Mouse (Mus musculus) midbrain, embryonic 15.5 days (tissue): Measurements from ENCODE around the gene A630023A22Rik. TPM values are rescaled to one million over a fixed set of nuclear protein-coding genes. Genes with fewer than 3 reads are reported as not detected.

ENCODE experiments used
- ATAC-seq: fragments of 200-750 bp; cut with Nextera tagmentation; replicated peaks from 2 replicates; pipeline ENCODE4 v1.8.0; 2017; ENCODE audit warnings: moderate TSS enrichment
- H3K27ac ChIP-seq: fragments of 300-500 bp; sonication (generic); 2 replicates; pipeline ENCODE4 v1.5.1; 2015; ENCODE audit warnings: mild to moderate bottlenecking, inconsistent platforms
- H3K27me3 ChIP-seq: fragments of 300-500 bp; sonication (generic); replicated peaks from 2 replicates; pipeline ENCODE4 v1.6.1; 2015; ENCODE audit warnings: inconsistent platforms
- H3K36me3 ChIP-seq: fragments of 300-500 bp; sonication (generic); replicated peaks from 2 replicates; pipeline ENCODE4 v1.6.1; 2015; ENCODE audit warnings: inconsistent platforms
- H3K4me1 ChIP-seq: fragments of 300-500 bp; sonication (generic); 2 replicates; pipeline ENCODE4 v1.6.1; 2015; ENCODE audit warnings: inconsistent platforms
- H3K4me2 ChIP-seq: fragments of 300-500 bp; sonication (generic); 2 replicates; pipeline ENCODE4 v1.6.1; 2015; ENCODE audit warnings: inconsistent platforms, mild to moderate bottlenecking, moderate library complexity
- H3K4me3 ChIP-seq: fragments of 300-500 bp; sonication (generic); 2 replicates; pipeline ENCODE4 v1.5.1; 2015; ENCODE audit warnings: mild to moderate bottlenecking, inconsistent platforms
- H3K9ac ChIP-seq: fragments of 300-500 bp; sonication (generic); 2 replicates; pipeline ENCODE4 v1.6.1; 2015; ENCODE audit warnings: mild to moderate bottlenecking, inconsistent platforms
- H3K9me3 ChIP-seq: fragments of 300-500 bp; sonication (generic); 2 replicates; pipeline ENCODE4 v1.6.1; 2016; ENCODE audit warnings: inconsistent platforms
- WGBS: fragments of 180-500 bp; shearing (Covaris S2); methylation state at CpG from one replicate; pipeline ENCODE4 v1.1.7; 2015; ENCODE audit warnings: mixed read lengths; 5-methylcytosine and 5-hydroxymethylcytosine counted together
- polyA plus RNA-seq: library from polyadenylated mRNA; unstranded; fragments of >200 nt; fragmentation: Nextera tagmentation; extraction: Ambion mirVana; gene quantifications from 2 replicates; pipeline ENCODE4 v1.2.1, GENCODE M21; 2015

A630023A22Rik gene
- polyA plus RNA-seq, 1 experiment from 2014 or later: not detected

DNA sequence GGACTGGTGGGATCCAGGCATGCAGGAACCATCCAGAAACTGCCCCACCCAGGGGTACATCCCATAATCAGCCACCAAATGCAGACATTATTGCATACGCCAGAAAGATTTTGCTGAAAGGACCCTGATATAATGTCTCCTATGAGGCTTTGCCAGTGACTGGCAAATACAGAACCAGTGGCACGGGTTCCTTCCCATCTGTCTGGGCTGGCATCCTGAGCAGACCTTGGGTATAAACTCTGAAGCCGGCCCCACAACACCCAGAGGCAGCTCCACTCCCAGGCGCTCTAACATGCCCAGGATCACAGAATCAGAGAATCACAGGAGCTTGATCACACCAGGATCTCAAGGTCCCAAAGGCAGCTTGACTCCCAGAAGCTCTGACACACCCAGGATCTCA, 11.8 kb upstream of the A630023A22Rik start:
- H3K36me3 ChIP-seq: no peaks in the 10 kb centered on the region
- no peak overlapping the region for H3K4me3 ChIP-seq
- 94% methylated on average over 4 of the region's 4 CpGs for WGBS
- ATAC-seq: no peak
- no peak overlapping the region for H3K4me2 ChIP-seq
- H3K27me3 ChIP-seq: no peaks in the 10 kb centered on the region
- H3K9me3 ChIP-seq: no peaks in the 10 kb centered on the region
- H3K9ac ChIP-seq: no peak overlapping the region
- H3K4me1 ChIP-seq: no peaks in the 10 kb centered on the region
- H3K27ac ChIP-seq: no peak overlapping the region

DNA sequence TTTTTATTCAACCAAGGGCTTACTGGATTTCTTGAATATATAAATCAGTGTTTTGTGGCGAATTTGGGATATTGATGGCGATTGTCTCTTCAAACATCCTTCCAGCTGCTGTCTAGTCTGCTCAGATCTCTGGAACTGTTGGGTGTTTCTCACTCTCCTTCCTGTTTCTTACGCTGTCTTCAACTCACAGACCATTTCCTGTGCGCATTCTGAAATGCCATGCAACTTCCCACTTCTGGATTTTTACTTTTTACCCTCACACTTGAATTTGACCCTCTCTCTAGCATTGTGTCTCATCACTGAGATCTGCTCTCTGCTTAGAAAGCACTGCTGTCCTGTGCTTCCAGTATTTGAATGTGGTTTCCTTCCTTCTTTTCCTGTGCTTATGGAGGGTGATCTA, 5.0 kb upstream of the A630023A22Rik start:
- no peaks in the 10 kb centered on the region for H3K9me3 ChIP-seq
- H3K36me3 ChIP-seq: no peaks in the 10 kb centered on the region
- no peak overlapping the region for H3K4me3 ChIP-seq
- WGBS: 82% methylated on average over 4 of the region's 4 CpGs
- H3K4me2 ChIP-seq: no peak overlapping the region
- no peaks in the 10 kb centered on the region for H3K27me3 ChIP-seq
- no peaks in the 10 kb centered on the region for H3K4me1 ChIP-seq
- H3K27ac ChIP-seq: no peak overlapping the region
- ATAC-seq: no peak
- H3K9ac ChIP-seq: no peak overlapping the region

DNA sequence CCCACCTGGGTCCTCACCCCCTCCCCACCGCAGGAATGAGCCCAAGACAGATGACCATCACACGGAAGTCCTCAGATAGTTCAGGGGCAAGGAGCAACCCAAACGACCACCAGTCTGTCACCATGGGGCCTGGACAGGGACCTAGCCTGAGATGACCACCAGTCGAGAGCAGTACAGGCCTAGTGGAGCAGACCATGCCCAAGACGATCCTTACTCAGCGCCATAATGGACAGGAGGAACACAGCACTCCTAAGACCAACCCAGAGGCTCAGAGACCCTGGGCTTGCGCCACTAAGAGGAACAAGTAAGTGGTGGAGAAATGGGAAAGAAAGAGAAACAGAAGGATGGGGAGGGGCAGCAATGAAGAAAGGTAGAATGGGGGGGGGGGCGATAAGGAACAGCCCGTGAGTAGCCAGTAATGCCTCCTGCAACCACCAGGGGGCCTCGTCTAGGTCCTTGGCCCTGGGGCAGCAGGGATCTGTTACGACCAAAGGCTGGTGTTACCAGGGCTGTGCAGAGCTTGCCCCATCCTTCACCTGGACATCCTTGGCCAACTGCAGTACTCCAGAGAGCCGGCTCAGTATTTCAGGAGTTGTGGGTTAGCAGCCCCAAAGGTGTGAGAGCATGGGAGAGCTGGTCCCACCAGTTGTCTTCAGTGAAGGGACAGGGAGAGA, 4.0 kb upstream of the A630023A22Rik start:
- H3K4me2 ChIP-seq: no peak overlapping the region
- no peaks in the 10 kb centered on the region for H3K9me3 ChIP-seq
- WGBS: 59% methylated on average over 12 of the region's 12 CpGs
- no peaks in the 10 kb centered on the region for H3K36me3 ChIP-seq
- H3K9ac ChIP-seq: no peak overlapping the region
- H3K27ac ChIP-seq: no peak overlapping the region
- no peaks in the 10 kb centered on the region for H3K27me3 ChIP-seq
- H3K4me3 ChIP-seq: no peak overlapping the region
- no peak for ATAC-seq
- H3K4me1 ChIP-seq: no peaks in the 10 kb centered on the region

DNA sequence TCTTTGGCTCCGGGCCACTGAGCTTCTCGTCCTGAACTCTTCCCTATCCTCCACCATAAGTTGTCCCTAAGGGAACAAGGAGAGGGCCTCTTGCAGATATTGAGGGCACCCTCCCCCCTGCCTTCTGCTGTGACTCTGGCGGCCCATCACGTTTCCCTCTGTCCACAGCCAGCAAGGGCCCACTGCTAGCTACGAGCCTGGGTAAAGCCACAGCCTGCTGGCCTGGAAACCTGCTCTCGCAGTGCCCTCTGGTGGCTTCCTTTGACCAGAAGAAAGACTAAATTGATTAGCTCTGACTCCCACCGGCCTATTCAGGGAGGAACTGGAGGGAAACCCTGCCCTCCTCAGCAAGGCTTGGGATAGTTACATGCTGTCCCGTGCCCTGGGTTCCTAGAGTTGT, 2.3 kb upstream of the A630023A22Rik start:
- H3K27me3 ChIP-seq: no peaks in the 10 kb centered on the region
- H3K4me3 ChIP-seq: no peak overlapping the region
- no peak overlapping the region for H3K4me2 ChIP-seq
- no peak overlapping the region for H3K27ac ChIP-seq
- H3K9me3 ChIP-seq: no peaks in the 10 kb centered on the region
- H3K36me3 ChIP-seq: no peaks in the 10 kb centered on the region
- ATAC-seq: peak; percentile 33; the same call in 1 of the 2 replicates
- whole genome bisulfite sequencing: 25% methylated on average over 8 of the region's 8 CpGs
- H3K4me1 ChIP-seq: no peaks in the 10 kb centered on the region
- no peak overlapping the region for H3K9ac ChIP-seq

DNA sequence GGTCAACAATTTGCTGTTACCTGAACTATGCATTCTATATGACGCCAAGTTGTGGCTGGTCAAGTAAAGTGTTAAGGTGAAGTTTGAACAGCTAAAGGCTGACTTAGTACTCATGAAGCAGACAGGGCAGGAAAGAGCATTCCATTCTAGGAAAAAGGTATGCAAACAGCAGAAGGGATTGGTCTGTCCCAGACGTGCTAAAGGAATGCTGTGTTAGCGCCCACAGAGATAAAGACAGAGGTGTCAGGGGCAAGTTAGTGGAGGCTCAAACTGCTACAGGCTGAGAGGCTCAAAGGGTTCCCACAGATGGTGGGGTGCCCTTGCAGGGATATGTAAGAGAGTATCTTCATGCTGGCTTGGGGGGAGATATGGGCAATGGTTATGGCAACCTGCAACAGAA, 1.3 kb upstream of the A630023A22Rik start:
- 90% methylated on average over 3 of the region's 3 CpGs for WGBS
- no peak for ATAC-seq
- H3K27ac ChIP-seq: no peak overlapping the region

DNA sequence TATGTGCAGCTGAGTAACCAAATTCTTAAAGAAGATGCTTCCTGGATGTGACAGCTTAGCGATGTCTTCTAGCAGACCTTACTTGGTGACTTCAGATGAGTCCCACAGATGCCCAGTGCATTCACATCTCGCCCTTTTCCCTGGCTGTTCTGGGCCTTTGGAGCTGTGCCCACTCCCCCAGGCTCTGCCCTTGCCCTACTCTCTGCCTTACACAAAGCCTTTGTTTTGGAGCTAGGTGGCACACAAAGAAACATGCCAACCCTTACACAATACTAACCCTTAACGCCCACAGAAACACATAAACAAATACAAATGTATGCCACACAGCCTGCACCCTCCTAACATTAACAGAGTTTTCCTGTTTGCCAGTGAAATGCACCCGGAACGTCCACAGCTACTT, 6.4 kb downstream of the A630023A22Rik start:
- no peak overlapping the region for H3K4me3 ChIP-seq
- H3K9me3 ChIP-seq: no peaks in the 10 kb centered on the region
- no peak overlapping the region for H3K4me2 ChIP-seq
- no peaks in the 10 kb centered on the region for H3K27me3 ChIP-seq
- H3K36me3 ChIP-seq: no peaks in the 10 kb centered on the region
- no peaks in the 10 kb centered on the region for H3K4me1 ChIP-seq
- H3K9ac ChIP-seq: no peak overlapping the region
- WGBS: 69% methylated on average over 5 of the region's 5 CpGs
- no peak overlapping the region for H3K27ac ChIP-seq
- no peak for ATAC-seq

More for the DNA sequence above, 1.3 kb upstream of the A630023A22Rik start:
- no peak overlapping the region for H3K4me2 ChIP-seq
- H3K4me3 ChIP-seq: no peak overlapping the region
- H3K27me3 ChIP-seq: no peaks in the 10 kb centered on the region
- no peaks in the 10 kb centered on the region for H3K4me1 ChIP-seq
- no peaks in the 10 kb centered on the region for H3K9me3 ChIP-seq
- H3K9ac ChIP-seq: no peak overlapping the region
- H3K36me3 ChIP-seq: no peaks in the 10 kb centered on the region

DNA sequence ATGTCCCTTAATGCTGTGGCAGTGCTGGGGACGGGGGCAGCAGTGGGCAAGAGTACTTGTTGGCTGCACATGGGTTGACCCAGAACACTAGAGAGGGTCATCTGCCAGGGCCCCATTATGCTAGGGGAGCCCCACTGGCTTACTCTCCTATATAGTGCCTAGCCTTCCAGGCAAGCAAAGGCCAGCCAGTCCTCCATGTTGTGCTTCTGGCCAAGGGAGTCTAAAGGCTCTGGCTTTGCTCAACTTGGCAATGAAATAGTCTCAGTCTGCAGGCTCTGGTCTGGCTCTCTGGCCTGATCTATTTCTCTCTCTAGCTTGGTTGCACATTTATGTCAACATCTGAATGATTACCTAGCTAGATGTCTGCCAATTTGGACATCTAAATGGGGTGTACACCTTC, 9.7 kb downstream of the A630023A22Rik start:
- no peak overlapping the region for H3K27ac ChIP-seq
- no peaks in the 10 kb centered on the region for H3K27me3 ChIP-seq
- no peaks in the 10 kb centered on the region for H3K36me3 ChIP-seq
- H3K9me3 ChIP-seq: no peaks in the 10 kb centered on the region
- no peak overlapping the region for H3K4me2 ChIP-seq
- H3K9ac ChIP-seq: no peak overlapping the region
- ATAC-seq: no peak
- no peak overlapping the region for H3K4me3 ChIP-seq
- WGBS: 93% methylated on average over 1 of the region's 1 CpGs
- H3K4me1 ChIP-seq: no peaks in the 10 kb centered on the region

DNA sequence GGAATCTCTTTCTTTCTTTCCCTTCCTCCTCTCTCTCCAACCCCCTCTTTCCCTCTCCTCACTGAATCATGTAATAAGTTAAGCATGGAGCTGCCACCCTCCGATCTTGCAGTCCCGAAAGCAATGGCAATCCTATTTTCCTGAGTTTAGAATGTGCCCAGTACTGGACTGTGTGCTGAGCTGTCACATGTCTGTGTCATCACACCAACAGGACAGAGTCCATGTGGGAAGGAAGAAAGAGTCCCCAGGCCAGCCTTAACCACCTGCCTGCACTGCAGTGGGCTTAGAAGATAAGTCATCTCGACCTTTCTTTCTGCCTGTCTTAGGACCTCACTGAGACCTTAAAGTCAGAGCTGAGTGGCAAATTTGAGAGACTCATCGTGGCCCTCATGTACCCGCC, 11.1 kb downstream of the A630023A22Rik start:
- Histone ChIP-seq H3K36me3 (no peaks in the 10 kb centered on the region), H3K4me3 (no peak overlapping the region), H3K4me1 (no peaks in the 10 kb centered on the region), H3K27me3 (no peaks in the 10 kb centered on the region), H3K9ac (no peak overlapping the region), H3K9me3 (no peaks in the 10 kb centered on the region), H3K4me2 (no peak overlapping the region), H3K27ac (no peak overlapping the region)
- ATAC-seq: no peak
- WGBS: 89% methylated on average over 5 of the region's 5 CpGs

DNA sequence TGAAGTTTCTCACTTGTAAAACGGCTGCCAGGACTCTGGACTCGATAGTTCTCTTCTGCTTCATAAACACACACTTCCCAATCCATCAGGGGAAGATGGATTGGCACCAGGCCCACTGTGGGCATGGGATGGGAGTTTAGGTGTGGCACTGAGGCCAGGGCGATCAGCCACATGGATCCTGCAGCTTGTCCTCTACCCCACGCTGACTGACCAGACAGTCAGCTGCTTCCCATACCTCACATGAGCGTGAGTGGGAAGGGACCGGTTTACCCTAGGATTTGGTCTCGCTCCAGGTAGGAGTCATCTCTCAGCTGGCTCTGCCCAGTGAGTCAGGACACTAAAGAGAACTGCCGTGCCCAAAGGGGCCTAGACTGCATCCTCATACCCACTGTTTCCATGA, 12.8 kb downstream of the A630023A22Rik start:
- Histone ChIP-seq H3K36me3 (no peaks in the 10 kb centered on the region), H3K27me3 (no peaks in the 10 kb centered on the region), H3K27ac (no peak overlapping the region), H3K9ac (no peak overlapping the region), H3K4me3 (no peak overlapping the region), H3K4me1 (no peaks in the 10 kb centered on the region), H3K9me3 (no peaks in the 10 kb centered on the region), H3K4me2 (no peak overlapping the region)
- 86% methylated on average over 8 of the region's 8 CpGs for WGBS
- no peak for ATAC-seq

DNA sequence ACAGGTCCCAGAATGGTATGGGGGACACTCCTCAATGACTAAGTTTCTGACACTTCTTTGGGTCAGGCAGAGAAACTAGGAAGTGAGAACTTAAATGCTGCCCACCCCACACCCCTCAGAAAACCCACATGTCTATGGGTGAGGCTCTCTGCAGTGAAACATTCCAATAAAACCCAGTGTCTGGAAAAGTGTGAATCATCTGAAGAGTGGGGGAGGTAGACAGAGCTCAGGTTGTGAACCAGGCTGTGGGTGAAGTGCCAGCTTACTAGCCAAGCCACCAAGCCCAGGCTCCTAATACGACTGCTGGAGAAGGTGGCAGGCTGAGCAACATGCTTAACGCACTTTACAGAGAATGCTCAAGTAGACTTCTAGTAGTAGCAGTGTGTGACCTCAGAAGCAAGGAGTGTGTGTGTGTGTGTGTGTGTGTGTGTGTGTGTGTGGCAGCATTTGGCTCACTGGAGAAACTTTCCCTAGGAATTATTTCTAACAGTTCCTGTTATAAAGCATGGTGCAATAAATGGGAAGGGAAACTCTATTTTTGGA, 14.6 kb downstream of the A630023A22Rik start:
- ATAC-seq: no peak
- WGBS: 96% methylated on average over 2 of the region's 2 CpGs

DNA sequence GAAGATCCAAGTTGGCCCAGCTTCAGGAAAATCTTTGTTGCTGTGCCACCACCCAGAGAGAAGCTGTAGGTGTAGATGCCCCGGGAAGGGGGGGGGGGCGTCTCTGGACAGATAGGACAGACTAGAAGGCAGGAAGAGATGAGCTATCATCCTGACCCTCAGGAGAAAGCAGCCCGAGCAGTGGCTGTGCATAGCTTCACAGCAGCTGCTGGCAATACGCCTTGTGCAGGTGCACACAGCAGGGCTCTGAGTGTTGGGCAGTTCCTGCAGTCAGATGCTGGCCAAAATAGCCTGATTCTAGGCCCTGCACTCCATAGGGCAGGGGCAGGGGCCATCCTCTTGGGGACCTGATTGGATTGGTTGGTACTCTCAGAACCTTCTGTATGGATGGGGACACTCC, 15.7 kb downstream of the A630023A22Rik start:
- no peaks in the 10 kb centered on the region for H3K27me3 ChIP-seq
- no peak for ATAC-seq
- H3K4me3 ChIP-seq: no peak overlapping the region
- WGBS: 69% methylated on average over 4 of the region's 4 CpGs
- no peak overlapping the region for H3K9ac ChIP-seq
- H3K4me2 ChIP-seq: no peak overlapping the region
- H3K9me3 ChIP-seq: no peaks in the 10 kb centered on the region
- no peaks in the 10 kb centered on the region for H3K36me3 ChIP-seq
- no peaks in the 10 kb centered on the region for H3K4me1 ChIP-seq
- H3K27ac ChIP-seq: no peak overlapping the region

More for the DNA sequence above, 14.6 kb downstream of the A630023A22Rik start:
- Histone ChIP-seq H3K4me2 (no peak overlapping the region), H3K9me3 (no peaks in the 10 kb centered on the region), H3K4me1 (no peaks in the 10 kb centered on the region), H3K36me3 (no peaks in the 10 kb centered on the region), H3K27me3 (no peaks in the 10 kb centered on the region), H3K9ac (no peak overlapping the region), H3K4me3 (no peak overlapping the region), H3K27ac (no peak overlapping the region)

DNA sequence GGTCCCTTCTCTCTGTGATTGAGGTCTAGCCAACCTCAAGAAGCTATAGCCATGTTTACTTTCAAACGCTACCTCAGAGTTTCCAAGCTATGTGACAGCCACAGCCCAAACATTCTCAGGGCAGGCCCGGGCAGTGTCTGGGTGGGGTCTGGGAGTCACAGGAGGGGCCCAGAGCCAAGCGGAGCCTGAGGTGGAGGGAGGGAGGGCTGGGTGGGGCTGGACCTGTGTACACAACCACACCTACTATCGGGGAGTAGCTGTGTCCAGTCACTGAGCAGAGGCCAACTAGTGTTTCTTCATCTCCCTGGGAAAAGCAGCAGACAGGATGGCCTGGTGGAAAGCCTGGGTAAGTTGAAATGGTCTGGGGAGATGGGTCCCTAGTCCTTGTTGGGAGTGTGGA, 16.8 kb downstream of the A630023A22Rik start, which contains the start of gene Anxa8:
Gene Anxa8 (plus strand): TSS at position 251 of the 400 bp plus-strand sequence.
- H3K9me3 ChIP-seq: no peaks in the 10 kb centered on the region
- H3K9ac ChIP-seq: no peak within 1 kb of the TSS
- ATAC-seq: no peak
- H3K4me3 ChIP-seq: no peak within 1 kb of the TSS
- H3K27ac ChIP-seq: no peak within 1 kb of the TSS
- H3K36me3 ChIP-seq: no peaks in the 10 kb centered on the region
- H3K27me3 ChIP-seq: no peaks in the 10 kb centered on the region
- H3K4me2 ChIP-seq: no peak within 1 kb of the TSS
- no peaks in the 10 kb centered on the region for H3K4me1 ChIP-seq
- 75% methylated on average over 4 of the region's 4 CpGs for WGBS

DNA sequence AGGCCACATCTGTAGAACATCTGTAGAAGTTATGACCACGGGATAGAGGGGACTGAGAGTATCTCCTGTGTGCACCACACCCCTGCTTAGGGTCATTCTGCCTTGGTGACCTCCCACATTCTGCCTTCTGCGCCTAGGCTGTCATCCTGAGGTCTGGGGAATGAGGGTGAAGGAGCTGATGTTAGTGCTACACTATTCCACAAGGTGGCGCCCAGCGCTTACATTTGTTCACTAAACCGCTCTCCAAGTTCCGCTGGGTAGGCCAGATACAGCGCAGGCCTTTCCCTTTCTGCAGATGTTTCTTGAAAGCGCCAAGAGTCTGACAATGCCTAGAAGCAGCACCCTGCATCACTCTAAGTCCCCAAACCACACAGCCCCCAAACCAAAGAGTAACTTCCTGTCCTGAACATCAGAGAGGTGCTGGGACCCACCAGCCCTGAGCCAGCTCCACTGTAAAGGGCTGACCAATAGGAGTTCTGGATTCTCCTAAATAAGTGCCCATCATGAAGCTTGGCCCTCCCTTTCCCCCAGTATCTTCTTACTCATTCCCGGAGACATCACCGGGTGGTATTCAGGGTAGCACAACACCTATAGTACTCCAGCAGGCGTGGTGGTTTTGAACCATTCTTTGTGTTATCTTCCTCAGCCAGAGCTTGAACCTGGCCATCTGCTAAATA, 22.1 kb downstream of the A630023A22Rik start:
- H3K9me3 ChIP-seq: no peaks in the 10 kb centered on the region
- H3K4me2 ChIP-seq: no peak overlapping the region
- no peaks in the 10 kb centered on the region for H3K36me3 ChIP-seq
- H3K27ac ChIP-seq: no peak overlapping the region
- H3K27me3 ChIP-seq: no peaks in the 10 kb centered on the region
- H3K9ac ChIP-seq: no peak overlapping the region
- H3K4me3 ChIP-seq: no peak overlapping the region
- ATAC-seq: peak; percentile 85
- 9% methylated on average over 11 of the region's 11 CpGs for WGBS
- H3K4me1 ChIP-seq: peaks cover 2% of the 10 kb centered on the region; the same call in 1 of the 2 replicates
